In genomic region chr6:125191332-125192015, GRCm38 (mm10) we compare ENCODE assay signal across 8 mouse cellular contexts. TPM values are rescaled to one million over a fixed set of nuclear protein-coding genes. Genes with fewer than 3 reads are reported as not detected.
DNase-seq lines count a peak whose midpoint lies in the region; ATAC-seq and TF ChIP-seq lines count a peak whose summit lies in the region.

Gene Ncapd2 (minus strand): TSS chr6:125191701.
Gene Mrpl51 (plus strand): TSS chr6:125191801.

- no peaks in the 10 kb centered on the region for H3K27me3 ChIP-seq in Patski
- no peaks in the 10 kb centered on the region for H3K27me3 ChIP-seq in hindbrain, embryonic 13.5 days

- H3K9me3 ChIP-seq in hindbrain, embryonic 13.5 days, result no peaks in the 10 kb centered on the region

- H3K4me1 ChIP-seq in hindbrain, embryonic 13.5 days (replicated peaks), result peaks cover 32% of the 10 kb centered on the region

- peak within 1 kb of the TSS; percentile 99 for H3K27ac ChIP-seq in hindbrain, embryonic 13.5 days

- CTCF ChIA-PET in Patski (lab: Charles Lee), result no interaction called here

- in situ Hi-C loops in Patski (cut with MboI; ENCODE audit: low pct_unique_long_range_greater_than_20kb), result no loop called here

- H3K36me3 ChIP-seq in hindbrain, embryonic 13.5 days, result peaks cover 59% of the 10 kb centered on the region

- peak; percentile 99 for ATAC-seq in Patski
- ATAC-seq in hindbrain, embryonic 13.5 days (ENCODE audit: low FRiP score), result peak; percentile 97

- WGBS in hindbrain, embryonic 13.5 days, result under 1% methylated on average over 54 of the region's 54 CpGs

- H3K4me2 ChIP-seq in hindbrain, embryonic 13.5 days, result peak within 1 kb of the TSS; percentile 67

- no peak for TF ChIP-seq CTCF in Patski (IDR thresholded peaks at IDR 0.05)

- DNase-seq in Patski (ENCODE audit: low read depth, low spot score), result peak; percentile 80
- peak; percentile 99 for DNase-seq in cerebellum, postnatal 14 days
- peak; percentile 95 to 98 for DNase-seq in frontal cortex, postnatal 14 days (ENCODE audit: low spot score in 2 of 2)
- DNase-seq in layer of hippocampus, postnatal 25 days (ENCODE audit: extremely low spot score in 1 of 2, low spot score in 1 of 2), result peak; percentile 89 to 94
- peak; percentile 98 for DNase-seq in lung, postnatal 25 days (ENCODE audit: low spot score)
- peak; percentile 99 for DNase-seq in retina, embryonic 14.5 days (ENCODE audit: low spot score)
- DNase-seq in thymus, postnatal 4 days, result peak; percentile 99

- peak within 1 kb of the TSS; percentile 82 for H3K9ac ChIP-seq in hindbrain, embryonic 13.5 days

- POLR2A ChIA-PET in Patski (lab: Charles Lee), result interaction anchor here (0.8 to 1.6 kb wide), 3 partner anchors 21 to 31 kb away, joined by 3 to 6 read pairs (median 5); partner anchors contain the start of gene Gapdh

- H3K4me3 ChIP-seq in hindbrain, embryonic 13.5 days, result peak within 1 kb of the TSS; percentile 70

RNA-seq across cellular contexts. Expression of gene Ncapd2, which starts in this region (rescaled TPM):
- 73.8 TPM for polyA plus RNA-seq in Patski (2021)
- polyA plus RNA-seq in hindbrain, embryonic 13.5 days (2015; fragmentation: Nextera tagmentation; extraction: Ambion mirVana), result 56.7 and 62.9 TPM in 2 replicates
- total RNA-seq in layer of hippocampus, postnatal 25 days (2021), result 10 to 100 TPM; 24.1 to 27.6 TPM

RNA-seq across cellular contexts. Expression of gene Mrpl51, which starts in this region (rescaled TPM):
- polyA plus RNA-seq in Patski (2021), result 175 TPM
- 158 and 164 TPM in 2 replicates for polyA plus RNA-seq in hindbrain, embryonic 13.5 days (2015; fragmentation: Nextera tagmentation; extraction: Ambion mirVana)
- 10 to 100 TPM; 64.4 to 66.0 TPM for total RNA-seq in layer of hippocampus, postnatal 25 days (2021)

Comparison
In these comparisons a context has a peak if more than half of its experiments do, and no peak if none do; other contexts are left out.
1. Peak in every context shown above with its lines: DNase-seq, ATAC-seq, H3K4me3 ChIP-seq and H3K27ac ChIP-seq.